Mouse (Mus musculus) liver, postnatal 0 days (tissue): ENCODE results near the gene Pcnx4. TPM values are rescaled to one million over a fixed set of nuclear protein-coding genes. Genes with fewer than 3 reads are reported as not detected.
A peak's percentile ranks its signal among the peaks of the same experiment; 100 is the strongest.

Source experiments
- ATAC-seq: fragments of 200-750 bp; cut with Nextera tagmentation; 2 replicates; pipeline ENCODE4 v1.8.0; 2017; ENCODE audit warnings: mild to moderate bottlenecking, moderate library complexity
- DNase-seq: peaks from one replicate; pipeline ENCODE4 v3.0.0-alpha.2; 2016
- H3K27ac ChIP-seq: fragments of 300-500 bp; sonication (generic); 2 replicates; pipeline ENCODE4 v1.5.1; 2014; ENCODE audit warnings: antibody characterized with exemption, moderate library complexity, mild to moderate bottlenecking, low read depth
- H3K27me3 ChIP-seq: fragments of 300-500 bp; sonication (generic); 2 replicates; pipeline ENCODE4 v1.6.1; 2014; ENCODE audit warnings: low read length, control low read depth, mixed read lengths; ENCODE audit not compliant: insufficient read depth
- H3K36me3 ChIP-seq: fragments of 300-500 bp; sonication (generic); replicated peaks from 2 replicates; pipeline ENCODE4 v1.6.1; 2014; ENCODE audit warnings: mild to moderate bottlenecking, control low read depth, low read length, moderate library complexity, mixed read lengths; ENCODE audit not compliant: insufficient read depth
- H3K4me1 ChIP-seq: fragments of 300-500 bp; sonication (generic); 2 replicates; pipeline ENCODE4 v1.6.1; 2014; ENCODE audit warnings: antibody characterized with exemption, mild to moderate bottlenecking, control low read depth; ENCODE audit not compliant: insufficient read depth
- H3K4me2 ChIP-seq: fragments of 300-500 bp; sonication (generic); 2 replicates; pipeline ENCODE4 v1.6.1; 2014; ENCODE audit warnings: low read depth, mild to moderate bottlenecking, low read length, moderate library complexity, mixed read lengths
- H3K4me3 ChIP-seq: fragments of 300-500 bp; sonication (generic); 2 replicates; pipeline ENCODE4 v1.5.1; 2014; ENCODE audit warnings: low read depth, low read length
- H3K9ac ChIP-seq: fragments of 300-500 bp; sonication (generic); replicated peaks from 2 replicates; pipeline ENCODE4 v1.6.1; 2014; ENCODE audit warnings: mild to moderate bottlenecking, moderate library complexity
- H3K9me3 ChIP-seq: fragments of 300-500 bp; sonication (generic); 2 replicates; pipeline ENCODE4 v1.6.1; 2016; ENCODE audit warnings: mild to moderate bottlenecking, control low read depth, low read length, mixed read lengths
- CTCF ChIP-seq: sonication (generic); IDR thresholded peaks from 2 replicates; pipeline ENCODE4 v1.5.1; 2016; ENCODE audit warnings: antibody characterized with exemption, low read depth
- EP300 ChIP-seq: IDR thresholded peaks from 2 replicates; pipeline ENCODE4 v1.6.1; 2016; ENCODE audit warnings: antibody characterized with exemption, low read depth, mild to moderate bottlenecking
- WGBS: fragments of 180-500 bp; shearing (Covaris S2); extraction: QIAGEN DNeasy Blood & Tissue Kit; methylation state at CpG from one replicate; pipeline ENCODE4 v1.1.7; 2014; ENCODE audit not compliant: insufficient replicate concordance; 5-methylcytosine and 5-hydroxymethylcytosine counted together
- polyA plus RNA-seq: library from polyadenylated mRNA; unstranded; fragments of >200 nt; fragmentation: Nextera tagmentation; extraction: Ambion mirVana; gene quantifications from 2 replicates; pipeline ENCODE4 v1.2.1, GENCODE M21; 2015

Pcnx4 gene
- polyA plus RNA-seq, 1 experiment from 2014 or later, result 1.9 TPM

- DNase-seq (no peak), ATAC-seq (no peak)
- 68% methylated on average over 6 of the region's 6 CpGs for WGBS
Observed at GRCm38 (mm10) chr12:72533986-72534385, 2.2 kb upstream of the Pcnx4 start.

DNA sequence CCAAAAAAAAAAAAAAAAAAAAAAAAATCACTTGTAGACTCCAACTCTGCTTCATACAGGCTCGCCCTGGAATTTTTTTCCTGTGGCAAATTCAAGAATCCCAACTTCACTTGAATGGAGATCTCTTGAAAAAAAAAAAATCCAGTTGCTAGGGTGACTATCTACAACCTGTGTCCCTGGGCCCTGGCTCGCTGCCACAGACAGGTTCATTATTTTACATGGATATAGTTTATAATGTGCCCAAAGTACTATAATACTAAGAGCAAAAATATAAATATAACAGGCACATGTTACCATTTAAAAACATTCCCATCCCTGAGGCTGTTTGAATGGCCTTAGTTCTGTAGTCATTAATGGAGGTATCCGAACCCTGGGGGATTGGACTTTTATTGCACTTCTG, 584 bp upstream of the Pcnx4 start:
- Histone ChIP-seq H3K36me3 (no peaks in the 10 kb centered on the region), H3K4me2 (peak overlapping the region; percentile 87), H3K9ac (no peak overlapping the region), H3K27me3 (no peaks in the 10 kb centered on the region), H3K9me3 (no peaks in the 10 kb centered on the region), H3K4me1 (peaks cover 8% of the 10 kb centered on the region), H3K4me3 (peak overlapping the region; percentile 68), H3K27ac (no peak overlapping the region)
- WGBS, result 61% methylated on average over 3 of the region's 3 CpGs
- ATAC-seq (no peak), DNase-seq (no peak)
- no peak for TF ChIP-seq CTCF
- TF ChIP-seq EP300, result no peak

More at GRCm38 (mm10) chr12:72533986-72534385, 2.2 kb upstream of the Pcnx4 start:
- H3K36me3 ChIP-seq, result no peaks in the 10 kb centered on the region
- H3K27me3 ChIP-seq, result no peaks in the 10 kb centered on the region
- H3K4me1 ChIP-seq, result peaks cover 8% of the 10 kb centered on the region
- 0 out of 2 replicates have a peak, but pooled peaks cover 6% of the 10 kb centered on the region for H3K9me3 ChIP-seq
- no peak overlapping the region for H3K4me3 ChIP-seq
- no peak overlapping the region for H3K9ac ChIP-seq
- no peak for TF ChIP-seq EP300
- no peak for TF ChIP-seq CTCF
- no peak overlapping the region for H3K27ac ChIP-seq
- H3K4me2 ChIP-seq, result no peak overlapping the region

DNA sequence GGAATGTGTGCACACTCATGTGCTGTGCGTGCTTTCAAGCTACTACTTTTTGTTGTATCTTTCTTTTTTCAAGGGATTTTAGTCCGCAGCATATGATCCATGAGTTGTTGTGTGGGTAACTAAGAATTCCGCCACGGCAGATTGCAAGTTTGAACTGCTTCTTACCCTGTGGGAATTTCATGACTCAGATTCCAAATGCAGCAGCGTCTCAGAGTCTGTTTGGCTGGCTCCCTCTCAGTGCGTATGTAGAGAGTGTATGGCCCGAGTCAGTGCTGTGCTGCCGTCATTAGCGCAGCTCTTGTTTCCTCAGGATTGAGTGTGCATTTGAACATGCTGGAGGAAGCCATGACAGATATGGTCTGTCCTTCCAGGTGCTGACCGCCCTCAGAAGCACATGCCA, 2.4 kb downstream of the Pcnx4 start:
- TF ChIP-seq EP300, result no peak
- no peak for TF ChIP-seq CTCF
- WGBS, result 90% methylated on average over 10 of the region's 10 CpGs
- Histone ChIP-seq H3K27ac (no peak overlapping the region), H3K4me3 (no peak overlapping the region), H3K4me2 (no peak overlapping the region), H3K9me3 (no peaks in the 10 kb centered on the region), H3K36me3 (peaks cover 8% of the 10 kb centered on the region), H3K27me3 (no peaks in the 10 kb centered on the region), H3K4me1 (peaks cover 8% of the 10 kb centered on the region), H3K9ac (no peak overlapping the region)
- ATAC-seq (no peak), DNase-seq (no peak)

DNA sequence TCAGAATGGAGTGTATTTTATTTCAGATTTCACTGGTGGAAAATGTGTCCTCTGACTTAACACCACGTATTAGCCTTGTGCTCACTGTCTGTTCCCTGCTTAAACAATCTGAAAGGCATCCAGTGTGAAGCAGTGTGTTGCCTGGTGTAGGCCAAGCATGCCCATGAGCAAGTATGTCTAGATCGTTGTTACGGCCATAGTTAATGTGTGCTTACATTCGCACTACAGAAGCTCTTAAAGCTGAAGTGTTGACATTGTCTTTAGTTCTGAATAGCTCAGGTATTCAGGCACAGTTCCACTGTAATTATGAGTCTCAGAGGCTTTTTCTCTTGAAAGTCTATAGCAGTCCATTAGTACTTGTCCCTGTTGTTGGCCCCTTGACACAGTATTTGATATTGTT, 18.2 kb downstream of the Pcnx4 start:
- Histone ChIP-seq H3K27ac (no peak overlapping the region), H3K36me3 (no peaks in the 10 kb centered on the region), H3K4me1 (no peaks in the 10 kb centered on the region), H3K4me3 (no peak overlapping the region), H3K4me2 (no peak overlapping the region), H3K9ac (no peak overlapping the region), H3K27me3 (no peaks in the 10 kb centered on the region), H3K9me3 (no peaks in the 10 kb centered on the region)
- WGBS, result 87% methylated on average over 4 of the region's 4 CpGs
- DNase-seq (no peak), ATAC-seq (no peak)
- TF ChIP-seq CTCF, result no peak
- TF ChIP-seq EP300, result no peak

GRCm38 (mm10) chr12:72564281-72564795, 28.2 kb downstream of the Pcnx4 start:
- no peak for DNase-seq
- Histone ChIP-seq H3K36me3 (no peaks in the 10 kb centered on the region), H3K4me3 (no peak overlapping the region), H3K9me3 (no peaks in the 10 kb centered on the region), H3K27ac (no peak overlapping the region), H3K4me2 (no peak overlapping the region), H3K9ac (no peak overlapping the region), H3K27me3 (no peaks in the 10 kb centered on the region), H3K4me1 (no peaks in the 10 kb centered on the region)
- ATAC-seq, result no peak
- TF ChIP-seq CTCF (no peak), EP300 (no peak)
- WGBS, result 58% methylated on average over 4 of the region's 4 CpGs

DNA sequence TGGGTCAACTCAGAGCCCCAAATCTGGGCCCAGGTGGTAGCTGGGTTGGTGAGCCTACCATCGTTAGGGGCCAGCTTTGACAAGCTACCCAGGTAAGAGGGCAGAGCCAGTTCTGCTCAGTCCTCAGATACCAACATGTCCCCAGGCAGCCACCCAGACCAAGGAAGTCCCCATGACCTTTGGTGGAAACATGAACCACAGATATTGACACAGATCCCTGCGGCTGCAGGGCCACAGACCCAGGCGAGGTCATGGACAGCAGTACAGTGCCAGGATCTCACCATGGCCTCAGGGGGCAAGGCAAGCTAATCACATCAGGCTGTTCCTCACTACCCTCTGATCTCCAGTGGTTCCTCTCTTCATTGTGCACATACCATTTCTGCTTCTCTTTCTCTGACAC, 45.8 kb downstream of the Pcnx4 start:
- DNase-seq (no peak), ATAC-seq (peak; percentile 48; the same call in 1 of the 2 replicates)

More for the DNA sequence above, 45.8 kb downstream of the Pcnx4 start:
- H3K9ac ChIP-seq, result no peak overlapping the region
- no peaks in the 10 kb centered on the region for H3K27me3 ChIP-seq
- H3K9me3 ChIP-seq, result no peaks in the 10 kb centered on the region
- no peak overlapping the region for H3K27ac ChIP-seq
- no peak overlapping the region for H3K4me3 ChIP-seq
- H3K4me1 ChIP-seq, result no peaks in the 10 kb centered on the region
- WGBS, result 65% methylated on average over 3 of the region's 3 CpGs
- no peak overlapping the region for H3K4me2 ChIP-seq
- H3K36me3 ChIP-seq, result no peaks in the 10 kb centered on the region
- TF ChIP-seq EP300, result no peak
- no peak for TF ChIP-seq CTCF
